8 mouse cellular contexts compared by ENCODE assay signal in genomic region chr5:105519976-105520300, GRCm38 (mm10). TPM values are rescaled to one million over a fixed set of nuclear protein-coding genes. Genes with fewer than 3 reads are reported as not detected.
DNase-seq lines count a peak whose midpoint lies in the region; ATAC-seq and TF ChIP-seq lines count a peak whose summit lies in the region.

No protein-coding gene starts in this region.

- H3K9me3 ChIP-seq in heart, embryonic 15.5 days (replicated peaks) = no peaks in the 10 kb centered on the region
- H3K9me3 ChIP-seq in G1E (replicated peaks) = no peaks in the 10 kb centered on the region
- no peaks in the 10 kb centered on the region for H3K9me3 ChIP-seq in forebrain, embryonic 16.5 days (ENCODE audit: control insufficient read depth, low read length)
- H3K9me3 ChIP-seq in liver, embryonic 16.5 days (replicated peaks; ENCODE audit: control insufficient read depth, low read length) = no peaks in the 10 kb centered on the region

- peak overlapping the region; percentile 99 for H3K27ac ChIP-seq in heart, embryonic 15.5 days
- no peak overlapping the region for H3K27ac ChIP-seq in forebrain, embryonic 16.5 days (ENCODE audit: low read length)
- H3K27ac ChIP-seq in liver, embryonic 16.5 days (ENCODE audit: low read length) = peak overlapping the region; percentile 86

- H3K27me3 ChIP-seq in heart, embryonic 15.5 days = no peaks in the 10 kb centered on the region
- no peaks in the 10 kb centered on the region for H3K27me3 ChIP-seq in G1E (ENCODE audit: insufficient read depth, low read length)
- H3K27me3 ChIP-seq in forebrain, embryonic 16.5 days (replicated peaks; ENCODE audit: control insufficient read depth, insufficient read depth, low read length) = no peaks in the 10 kb centered on the region
- no peaks in the 10 kb centered on the region for H3K27me3 ChIP-seq in liver, embryonic 16.5 days (ENCODE audit: control insufficient read depth, insufficient read depth, low read depth, low read length)

- H3K4me3 ChIP-seq in heart, embryonic 15.5 days = peak overlapping the region; percentile 95
- H3K4me3 ChIP-seq in G1E (ENCODE audit: low read depth, low read length) = peak overlapping the region; percentile 95
- H3K4me3 ChIP-seq in forebrain, embryonic 16.5 days (replicated peaks; ENCODE audit: low read length) = peak overlapping the region; percentile 76
- peak overlapping the region; percentile 88 for H3K4me3 ChIP-seq in liver, embryonic 16.5 days (ENCODE audit: low read depth, low read length)

- peak overlapping the region; percentile 81 for H3K4me2 ChIP-seq in heart, embryonic 15.5 days
- H3K4me2 ChIP-seq in forebrain, embryonic 16.5 days (ENCODE audit: low read length) = peak overlapping the region; percentile 83
- H3K4me2 ChIP-seq in liver, embryonic 16.5 days (ENCODE audit: low read depth, low read length) = peak overlapping the region; percentile 98

- 7% methylated on average over 5 of the region's 5 CpGs for WGBS in heart, embryonic 15.5 days
- WGBS in forebrain, embryonic 16.5 days = 0% methylated on average over 5 of the region's 5 CpGs
- 11% methylated on average over 5 of the region's 5 CpGs for WGBS in liver, embryonic 16.5 days (ENCODE audit: insufficient replicate concordance)

- TF ChIP-seq CTCF in G1E (IDR thresholded peaks at IDR 0.05; ENCODE audit: low read depth, low read length) = no peak

- intact Hi-C loops in heart, postnatal 10 days (cut with DNase I) = loop anchor here (1.0 to 2.0 kb wide), 4 partner anchors 21 to 349 kb away; no protein-coding TSS in a partner anchor
- intact Hi-C loops in gastrocnemius, postnatal 36 days (cut with DNase I) = loop anchor here (1.0 to 5.0 kb wide), 2 partner anchors 113 to 134 kb away; no protein-coding TSS in a partner anchor

- no peak for ATAC-seq in heart, embryonic 15.5 days (replicated peaks; ENCODE audit: insufficient number of reproducible peaks, insufficient read depth, low FRiP score, low read depth)
- ATAC-seq in G1E (ENCODE audit: extremely low read depth, insufficient number of reproducible peaks, low FRiP score, poor library complexity, severe bottlenecking) = no peak
- no peak for ATAC-seq in forebrain, embryonic 16.5 days
- ATAC-seq in liver, embryonic 16.5 days (ENCODE audit: low read depth) = no peak

- peak overlapping the region; percentile 87 for H3K9ac ChIP-seq in heart, embryonic 15.5 days
- peak overlapping the region; percentile 89 for H3K9ac ChIP-seq in forebrain, embryonic 16.5 days (replicated peaks; ENCODE audit: low read depth, low read length)
- peak overlapping the region; percentile 97 for H3K9ac ChIP-seq in liver, embryonic 16.5 days (ENCODE audit: low read depth, low read length)

- DNase-seq in heart, postnatal 10 days = no peak
- no peak for DNase-seq in G1E (ENCODE audit: low spot score)
- no peak for DNase-seq in right cerebral cortex, postnatal 4 days
- DNase-seq in gastrocnemius, postnatal 36 days = no peak
- no peak for DNase-seq in gastrocnemius, postnatal 4 days (ENCODE audit: low spot score in 2 of 2)

- peaks cover 44% of the 10 kb centered on the region for H3K4me1 ChIP-seq in heart, embryonic 15.5 days (replicated peaks)
- H3K4me1 ChIP-seq in G1E (ENCODE audit: insufficient read depth, low read depth, low read length) = peaks cover 82% of the 10 kb centered on the region
- H3K4me1 ChIP-seq in forebrain, embryonic 16.5 days (replicated peaks; ENCODE audit: control insufficient read depth, insufficient read depth, low read length) = peaks cover 13% of the 10 kb centered on the region; the same call in 1 of the 2 replicates
- peaks cover 48% of the 10 kb centered on the region for H3K4me1 ChIP-seq in liver, embryonic 16.5 days (ENCODE audit: control insufficient read depth, low read depth, low read length)

- no peaks in the 10 kb centered on the region for H3K36me3 ChIP-seq in heart, embryonic 15.5 days
- peaks cover 18% of the 10 kb centered on the region for H3K36me3 ChIP-seq in G1E (replicated peaks)
- H3K36me3 ChIP-seq in forebrain, embryonic 16.5 days (ENCODE audit: control insufficient read depth, insufficient read depth) = no peaks in the 10 kb centered on the region
- H3K36me3 ChIP-seq in liver, embryonic 16.5 days (ENCODE audit: control insufficient read depth, insufficient read depth) = no peaks in the 10 kb centered on the region

RNA-seq across cellular contexts. Expression of gene Lrrc8c, which starts 0.8 kb away (rescaled TPM):
- polyA plus RNA-seq in heart, embryonic 15.5 days (2015; fragmentation: Nextera tagmentation; extraction: Ambion mirVana) = 20.8 and 25.2 TPM in 2 replicates
- total RNA-seq in heart, postnatal 10 days (2021) = 10 to 100 TPM; 55.5 to 58.8 TPM
- total RNA-seq in G1E (2014; fragmentation: Nextera tagmentation) (50.6 and 53.4 TPM in 2 replicates), G1E (2017) (7.7 and 10.1 TPM in 2 replicates)
- polyA plus RNA-seq in G1E (2012) = 70.0 and 75.7 TPM in 2 replicates
- 12.0 and 12.5 TPM in 2 replicates for polyA plus RNA-seq in forebrain, embryonic 16.5 days (2015; fragmentation: Nextera tagmentation; extraction: Ambion mirVana)
- polyA plus RNA-seq in liver, embryonic 16.5 days (2015; fragmentation: Nextera tagmentation; extraction: Ambion mirVana) = 14.0 and 16.4 TPM in 2 replicates
- 10 to 100 TPM in 1 of 2 experiments, 1 to 10 TPM in 1; 8.3 to 11.0 TPM for total RNA-seq in gastrocnemius, postnatal 36 days (2021)
- total RNA-seq in gastrocnemius, postnatal 4 days (2021) = 10 to 100 TPM; 20.8 to 21.4 TPM
